Mouse (Mus musculus): ENCODE measurements around the gene Slc31a2. TPM values are rescaled to one million over a fixed set of nuclear protein-coding genes. Genes with fewer than 3 reads are reported as not detected.

The Slc31a2 gene
- total and polyA plus RNA-seq, 3 experiments: 0.08 to 0.25 TPM; not detected in 1

- no peak for TF ChIP-seq ZNF384 (IDR thresholded peaks at IDR 0.05; ENCODE audit: low read depth, low read length)
- TF ChIP-seq MYB (IDR thresholded peaks at IDR 0.05; ENCODE audit: low read depth, low read length): no peak
- no peak for TF ChIP-seq MYC (IDR thresholded peaks at IDR 0.05; ENCODE audit: low read depth, low read length)
- TF ChIP-seq CHD1 (IDR thresholded peaks at IDR 0.05; ENCODE audit: low read depth, low read length): no peak
- TF ChIP-seq GABPA (IDR thresholded peaks at IDR 0.05; ENCODE audit: low read depth, low read length): no peak
- no peak for TF ChIP-seq USF2 (IDR thresholded peaks at IDR 0.05; ENCODE audit: borderline replicate concordance in 1 of 2, insufficient read depth in 1 of 2, low read depth in 1 of 2, low read length in 2 of 2)
- no peak for TF ChIP-seq MAZ (IDR thresholded peaks at IDR 0.05; ENCODE audit: low read depth, low read length)
- TF ChIP-seq BHLHE40 (IDR thresholded peaks at IDR 0.05; ENCODE audit: borderline replicate concordance, low read depth, low read length): no peak
- no peak for TF ChIP-seq CHD2 (IDR thresholded peaks at IDR 0.05; ENCODE audit: low read length)
- no peak for TF ChIP-seq MXI1 (IDR thresholded peaks at IDR 0.05; ENCODE audit: low read depth, low read length)
- TF ChIP-seq ETS1 (IDR thresholded peaks at IDR 0.05; ENCODE audit: low read depth, low read length): no peak
- TF ChIP-seq UBTF (IDR thresholded peaks at IDR 0.05; ENCODE audit: borderline replicate concordance, insufficient read depth, low read depth, low read length): no peak
- no peak for DNase-seq (ENCODE audit: low read depth, low spot score)
These were observed 10.3 kb downstream of the Slc31a2 start for GRCm38 (mm10) chr4:62272696-62273095.

GRCm38 (mm10) chr4:62273916-62274315 is 11.6 kb downstream of the Slc31a2 start:
- DNase-seq (ENCODE audit: low read depth, low spot score): no peak
- Histone ChIP-seq H3K4me1 (ENCODE audit: control insufficient read depth in 1 of 2, insufficient read depth in 2 of 2, low read length in 2 of 2) (no peaks in the 10 kb centered on the region), H3K9ac (ENCODE audit: control insufficient read depth, low read depth, low read length, poor library complexity, severe bottlenecking) (no peak overlapping the region), H3K4me3 (ENCODE audit: control insufficient read depth in 1 of 2, insufficient read depth in 1 of 2, low read depth in 2 of 2, low read length in 2 of 2) (no peak overlapping the region), H3K36me3 (ENCODE audit: control insufficient read depth in 1 of 2, insufficient read depth in 2 of 2, low read length in 2 of 2) (no peaks in the 10 kb centered on the region), H3K79me2 (ENCODE audit: control insufficient read depth, insufficient read depth, low read length, poor library complexity) (no peaks in the 10 kb centered on the region), H3K27ac (ENCODE audit: control insufficient read depth, low read depth, low read length) (no peak overlapping the region), H3K9me3 (replicated peaks; ENCODE audit: insufficient read depth, low read length) (no peaks in the 10 kb centered on the region), H3K27me3 (ENCODE audit: control insufficient read depth in 1 of 2, insufficient read depth in 2 of 2, low read length in 2 of 2) (no peaks in the 10 kb centered on the region)
- no peak for TF ChIP-seq GABPA (IDR thresholded peaks at IDR 0.05; ENCODE audit: low read depth, low read length)
- TF ChIP-seq MEF2A (IDR thresholded peaks at IDR 0.05; ENCODE audit: extremely low read depth, insufficient replicate concordance, low read depth, low read length, poor library complexity, severe bottlenecking): no peak
- no peak for TF ChIP-seq USF1 (IDR thresholded peaks at IDR 0.05; ENCODE audit: low read depth, low read length)
- TF ChIP-seq ZMIZ1 (IDR thresholded peaks at IDR 0.05; ENCODE audit: low read depth, low read length): no peak
- no peak for TF ChIP-seq ZC3H11A (IDR thresholded peaks at IDR 0.05; ENCODE audit: low read depth, low read length)
- TF ChIP-seq MYB (IDR thresholded peaks at IDR 0.05; ENCODE audit: low read depth, low read length): no peak
- no peak for TF ChIP-seq GATA1 (IDR thresholded peaks at IDR 0.05; ENCODE audit: low read depth, low read length)
- TF ChIP-seq RAD21 (IDR thresholded peaks at IDR 0.05; ENCODE audit: low read depth, low read length): no peak
- no peak for TF ChIP-seq ETS1 (IDR thresholded peaks at IDR 0.05; ENCODE audit: low read depth, low read length)
- TF ChIP-seq MAFK (IDR thresholded peaks at IDR 0.05; ENCODE audit: borderline replicate concordance, low read depth, low read length): no peak
- no peak for TF ChIP-seq EP300 (IDR thresholded peaks at IDR 0.05; ENCODE audit: low read depth in 1 of 2, low read length in 2 of 2)
- no peak for TF ChIP-seq JUND (IDR thresholded peaks at IDR 0.05; ENCODE audit: low read depth, low read length)
- no peak for TF ChIP-seq ZNF384 (IDR thresholded peaks at IDR 0.05; ENCODE audit: low read depth, low read length)
- TF ChIP-seq MYC (IDR thresholded peaks at IDR 0.05; ENCODE audit: low read depth, low read length): no peak

More at GRCm38 (mm10) chr4:62272696-62273095, 10.3 kb downstream of the Slc31a2 start:
- Histone ChIP-seq H3K27me3 (ENCODE audit: control insufficient read depth in 1 of 2, insufficient read depth in 2 of 2, low read length in 2 of 2) (no peaks in the 10 kb centered on the region), H3K9me3 (replicated peaks; ENCODE audit: insufficient read depth, low read length) (no peaks in the 10 kb centered on the region), H3K36me3 (ENCODE audit: control insufficient read depth in 1 of 2, insufficient read depth in 2 of 2, low read length in 2 of 2) (no peaks in the 10 kb centered on the region), H3K9ac (ENCODE audit: control insufficient read depth, low read depth, low read length, poor library complexity, severe bottlenecking) (no peak overlapping the region), H3K4me3 (ENCODE audit: control insufficient read depth in 1 of 2, insufficient read depth in 1 of 2, low read depth in 2 of 2, low read length in 2 of 2) (no peak overlapping the region), H3K79me2 (ENCODE audit: control insufficient read depth, insufficient read depth, low read length, poor library complexity) (no peaks in the 10 kb centered on the region), H3K4me1 (ENCODE audit: control insufficient read depth in 1 of 2, insufficient read depth in 2 of 2, low read length in 2 of 2) (no peaks in the 10 kb centered on the region), H3K27ac (ENCODE audit: control insufficient read depth, low read depth, low read length) (no peak overlapping the region)
